Mouse (Mus musculus) heart, adult 2 months (tissue): ENCODE measurements at regions not wholly inside any gene's neighbourhood (a gene's known extent, or its start where the extent isn't known, plus 50 kb on each side); places are given as distances from the start of the nearest gene placed in this dataset.

Experiments
- CTCF ChIP-seq: fragments of 200-600 bp; IDR thresholded peaks from 2 replicates; pipeline ENCODE4 v1.8.1; 2022; ENCODE audit warnings: antibody characterized with exemption, mild to moderate bottlenecking, moderate library complexity
- POLR2A ChIP-seq: fragments of 200-500 bp; IDR thresholded peaks from 2 replicates; pipeline ENCODE4 v1.6.1; 2011; ENCODE audit warnings: mild to moderate bottlenecking, low read depth, low read length, control low read depth; ENCODE audit not compliant: insufficient read depth

DNA sequence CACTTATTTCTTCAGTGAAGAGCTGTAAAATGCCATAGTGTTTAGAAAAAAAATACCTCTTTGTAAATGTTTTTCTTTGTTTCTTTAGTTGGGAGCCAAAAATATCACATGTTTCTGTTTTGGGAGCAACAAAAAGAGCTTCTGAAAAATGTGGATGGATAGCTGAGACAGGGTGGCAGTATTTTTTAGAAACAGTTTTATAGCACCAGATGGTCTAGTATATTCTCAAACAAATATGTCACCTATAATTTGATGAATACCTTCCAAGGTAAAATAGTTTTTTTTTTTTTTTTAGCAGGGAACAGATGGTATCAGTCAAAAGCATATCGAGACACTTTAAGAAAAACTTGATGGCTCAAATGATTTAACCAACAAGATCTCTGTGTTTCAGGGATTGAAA, 302.6 kb downstream of the Phf14 start:
- TF ChIP-seq CTCF (no peak), POLR2A (no peak)
